Mouse (Mus musculus): ENCODE data around the gene Rusc2.

Rusc2 gene

GRCm38 (mm10) chr4:43417269-43418062, 35.7 kb downstream of the Rusc2 start:
- no peak for DNase-seq (ENCODE audit: low spot score)

- DNase-seq (ENCODE audit: low spot score), result no peak
Measured at GRCm38 (mm10) chr4:43418450-43418849, 36.7 kb downstream of the Rusc2 start.

DNA sequence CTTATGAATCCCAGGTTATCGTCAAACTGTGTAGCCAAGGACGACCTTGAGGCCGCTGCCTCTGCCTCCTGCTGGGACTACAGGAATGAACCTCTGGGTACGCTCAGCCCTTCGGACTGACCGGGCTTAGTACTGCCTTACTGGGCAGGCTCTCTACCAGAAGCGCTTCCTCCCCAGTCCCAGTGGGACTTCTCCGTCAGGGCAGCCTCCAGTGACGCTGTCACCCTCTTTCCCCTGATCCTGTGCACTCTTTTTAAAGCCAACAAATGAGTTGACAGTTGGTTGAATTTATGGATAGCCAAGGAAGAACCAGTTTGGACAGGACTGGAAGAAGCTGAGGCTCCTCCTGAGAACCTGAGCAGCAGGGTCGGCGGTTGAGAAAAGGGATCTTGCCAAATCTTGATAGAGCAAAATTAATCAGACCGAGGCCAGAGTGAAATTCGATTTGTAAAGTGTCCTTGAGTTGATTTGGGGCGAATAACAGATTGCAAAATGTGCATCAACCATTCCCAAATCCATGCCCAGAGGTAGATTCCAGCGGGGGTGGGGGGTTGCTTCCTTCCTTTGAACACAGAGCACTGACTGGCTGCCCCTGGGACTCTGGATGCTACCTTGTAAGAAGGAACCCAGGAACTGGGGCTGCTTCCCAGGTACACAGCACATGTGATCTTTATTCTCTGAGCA, 37.3 kb downstream of the Rusc2 start:
- no peak for DNase-seq (ENCODE audit: low spot score)

- no peak for DNase-seq (ENCODE audit: low spot score)
Measured at GRCm38 (mm10) chr4:43419801-43420281, 38.1 kb downstream of the Rusc2 start.

DNA sequence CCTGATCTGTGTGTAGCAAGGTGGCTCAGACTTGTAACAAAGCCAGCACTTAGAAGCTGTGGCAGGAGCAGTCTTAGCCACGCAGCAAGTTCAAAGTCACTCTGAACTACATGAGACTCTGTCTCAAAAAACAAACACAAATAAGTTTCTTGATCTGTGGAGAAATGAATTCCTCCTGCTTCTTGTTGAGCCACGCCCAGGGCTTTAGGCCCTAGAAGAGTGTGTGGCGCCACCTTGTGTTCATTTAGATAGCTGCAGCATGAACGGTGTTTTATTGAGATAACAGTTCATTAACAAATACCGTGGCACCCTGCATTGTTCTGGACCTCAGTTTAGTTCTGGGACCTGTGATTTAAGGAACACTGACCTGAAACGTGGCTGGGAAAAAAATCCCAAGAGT, 38.5 kb downstream of the Rusc2 start:
- DNase-seq (ENCODE audit: low spot score), result peak; percentile 79

DNA sequence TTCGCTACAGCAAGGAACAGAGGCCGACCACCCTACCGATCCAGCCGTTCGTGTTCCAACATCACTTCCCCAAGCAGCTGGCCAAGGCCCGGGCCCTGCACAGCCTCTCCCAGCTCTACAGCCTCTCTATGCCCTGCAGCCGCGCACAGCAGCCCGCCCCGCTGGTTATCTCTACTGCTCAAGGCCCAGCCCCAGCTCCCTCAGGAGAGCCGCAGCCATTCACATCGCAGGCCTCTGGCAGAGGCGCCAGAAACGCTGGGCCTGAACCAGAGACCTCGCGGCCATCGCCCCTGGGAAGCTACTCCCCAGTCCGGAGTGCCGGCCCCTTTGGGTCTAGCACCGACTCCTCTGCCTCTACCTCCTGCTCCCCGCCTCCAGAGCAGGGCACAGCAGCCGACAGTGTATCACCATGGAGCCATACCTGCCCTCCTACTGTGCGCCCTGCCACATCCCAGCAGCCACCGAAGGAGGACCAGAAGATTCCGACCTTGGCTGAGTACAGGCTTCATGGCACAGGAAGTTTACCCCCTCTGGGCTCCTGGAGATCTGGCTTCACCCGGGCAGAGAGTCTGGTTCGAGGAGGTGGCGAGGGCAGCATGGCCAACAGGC, 40.0 kb downstream of the Rusc2 start:
- no peak for DNase-seq (ENCODE audit: low spot score)

DNA sequence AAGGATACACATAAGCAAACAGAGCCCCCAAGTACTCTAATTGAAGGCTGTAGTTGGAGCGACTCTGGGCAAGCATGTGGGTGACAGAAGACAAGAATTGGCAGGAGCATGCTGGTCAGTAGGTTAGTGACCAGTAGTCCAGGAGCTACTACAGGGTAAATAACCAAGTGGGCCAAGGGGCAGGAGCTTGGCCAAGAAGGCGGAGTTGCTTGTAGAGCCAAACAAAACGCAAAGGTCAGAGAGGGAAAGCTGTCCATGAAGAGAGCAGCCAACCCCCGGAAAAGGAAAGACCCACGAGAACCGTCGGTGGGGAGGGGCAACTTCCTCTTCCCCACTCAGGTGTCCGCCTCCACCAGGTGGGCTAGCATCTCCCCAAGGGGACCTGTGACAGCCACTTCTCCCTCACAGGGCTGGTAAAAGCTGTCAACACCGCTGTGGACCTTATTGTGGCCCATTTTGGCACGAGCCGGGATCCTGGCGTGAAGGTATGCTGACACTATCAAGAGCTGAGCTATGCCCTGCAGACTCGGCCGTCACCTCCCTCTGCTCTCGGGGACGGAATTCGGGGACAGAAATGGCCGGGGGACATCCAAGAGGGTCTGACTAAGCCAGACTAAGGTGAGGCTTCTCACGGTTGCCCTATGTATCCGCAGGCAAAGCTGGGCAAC, 41.6 kb downstream of the Rusc2 start:
- DNase-seq (ENCODE audit: low spot score), result no peak

DNA sequence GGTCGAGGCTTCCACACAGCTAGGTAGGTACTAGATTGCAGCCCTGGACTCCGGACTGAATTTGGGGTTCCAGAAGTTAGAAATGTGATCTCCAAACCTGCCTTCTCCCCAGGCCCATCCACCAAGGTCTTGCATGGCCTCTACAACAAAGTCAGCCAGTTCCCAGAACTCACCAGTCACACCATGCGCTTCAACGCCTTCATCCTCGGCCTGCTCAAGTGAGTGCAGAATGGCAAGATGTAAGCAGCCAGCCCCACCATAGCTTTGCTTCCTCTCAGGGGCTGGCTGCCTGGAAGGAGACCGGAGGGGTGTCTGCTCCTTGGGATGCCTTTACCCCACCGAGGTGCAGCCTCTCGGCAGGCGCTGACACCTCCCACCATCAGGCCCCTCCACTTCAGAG, 42.3 kb downstream of the Rusc2 start:
- no peak for DNase-seq (ENCODE audit: low spot score)

GRCm38 (mm10) chr4:43425197-43425596, 43.4 kb downstream of the Rusc2 start:
- DNase-seq (ENCODE audit: low spot score), result no peak

GRCm38 (mm10) chr4:43425648-43426380, 44.0 kb downstream of the Rusc2 start:
- no peak for DNase-seq (ENCODE audit: low spot score)

- no peak for DNase-seq (ENCODE audit: low spot score)
Measured at GRCm38 (mm10) chr4:43426487-43426886, 44.7 kb downstream of the Rusc2 start.

GRCm38 (mm10) chr4:43427501-43428179, 45.9 kb downstream of the Rusc2 start:
- no peak for DNase-seq (ENCODE audit: low spot score)

DNA sequence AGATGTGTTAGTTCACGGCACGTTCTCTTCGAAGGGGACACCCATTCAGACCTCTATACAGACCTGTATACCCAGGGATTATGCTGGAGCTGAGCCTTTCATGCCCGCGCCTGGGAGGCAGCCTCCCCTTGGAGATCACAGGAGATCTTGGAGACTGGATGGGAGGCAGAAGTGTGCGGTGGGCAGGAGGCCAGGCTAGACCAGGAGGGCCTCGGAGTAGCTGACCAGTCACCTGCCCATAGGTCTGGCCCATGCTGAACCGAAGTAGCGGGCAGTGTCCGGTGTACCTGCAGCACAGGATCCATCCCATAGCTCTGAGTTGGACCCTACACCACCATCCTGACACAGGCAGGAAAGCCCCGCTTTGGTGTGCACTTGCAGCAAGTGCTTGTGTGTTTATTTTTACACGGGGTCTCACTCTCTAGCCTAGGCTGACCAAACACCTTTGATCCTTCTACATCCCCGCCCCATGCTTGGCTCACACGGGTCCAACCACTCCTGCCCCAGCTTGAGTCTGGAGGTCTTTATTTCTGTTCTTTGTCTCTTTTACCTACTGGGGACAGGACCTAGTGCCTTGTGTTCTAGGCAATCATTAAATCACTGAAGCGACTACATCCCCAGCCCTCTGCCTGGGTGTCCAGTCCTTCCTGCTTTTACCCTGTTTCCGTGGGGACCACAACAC, 46.5 kb downstream of the Rusc2 start:
- no peak for DNase-seq (ENCODE audit: low spot score)

- DNase-seq (ENCODE audit: low spot score), result no peak
Measured at GRCm38 (mm10) chr4:43428946-43429345, 47.2 kb downstream of the Rusc2 start, which contains the start of gene Fam166b. TSS of gene Fam166b (minus strand) at chr4:43429134.

DNA sequence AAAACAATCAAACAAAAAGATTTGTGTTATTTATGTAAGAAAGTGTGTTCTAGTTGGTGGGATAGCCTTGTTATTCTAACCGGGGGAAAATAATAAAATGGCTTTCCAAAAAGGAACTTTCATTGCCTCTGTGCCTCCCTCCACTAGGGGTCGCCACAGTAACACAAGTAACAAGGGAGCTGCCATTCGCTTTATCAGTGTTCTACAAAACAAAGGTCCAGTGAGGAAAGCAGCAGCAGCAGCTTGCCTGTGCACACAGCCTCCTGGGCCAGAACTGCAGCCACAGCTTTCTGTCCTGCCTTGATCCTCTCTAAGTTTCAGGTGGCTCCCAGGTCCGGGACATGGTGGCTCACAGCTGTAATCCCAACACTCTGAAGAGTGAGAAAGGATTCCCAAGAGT, 49.9 kb downstream of the Rusc2 start:
- DNase-seq (ENCODE audit: low spot score), result peak; percentile 72

- no peak for DNase-seq (ENCODE audit: low spot score)
Measured at GRCm38 (mm10) chr4:43432832-43433231, 51.1 kb downstream of the Rusc2 start.

DNA sequence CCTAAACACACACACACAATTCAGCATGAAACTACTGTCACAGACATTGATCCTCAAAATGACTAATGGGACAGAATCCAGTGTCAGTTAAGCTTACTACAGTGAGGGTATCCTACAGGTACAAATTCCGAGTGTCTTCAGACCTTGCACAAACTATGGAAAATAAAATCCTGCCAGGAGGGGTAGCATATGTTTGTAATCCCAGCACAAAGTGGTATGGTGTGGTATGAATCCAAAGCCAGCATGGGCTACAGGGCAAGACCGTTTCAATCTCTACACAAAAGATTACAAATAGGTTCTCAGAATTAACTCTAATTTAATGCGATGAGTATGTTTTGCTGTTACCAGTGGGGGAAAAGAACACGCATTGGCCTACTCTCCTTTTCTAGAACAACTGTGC, 59.9 kb downstream of the Rusc2 start, which contains the start of gene Tesk1:
Tesk1 (plus strand) TSS at position 301 of the 400 bp plus-strand sequence.
- DNase-seq (ENCODE audit: low spot score), result no peak

- DNase-seq (ENCODE audit: low spot score), result peak; percentile 98
Measured at GRCm38 (mm10) chr4:43442044-43442443, 60.3 kb downstream of the Rusc2 start.

GRCm38 (mm10) chr4:43442456-43443361, 60.9 kb downstream of the Rusc2 start:
- peak; percentile 68 for DNase-seq (ENCODE audit: low spot score)
